Mouse (Mus musculus): ENCODE measurements at regions not wholly inside any gene's neighbourhood (a gene's known extent, or its start where the extent isn't known, plus 50 kb on each side); places are given as distances from the start of the nearest gene placed in this dataset.

- Histone ChIP-seq H3K27ac (ENCODE audit: control insufficient read depth, low read depth, low read length) (no peak overlapping the region), H3K36me3 (ENCODE audit: control insufficient read depth in 1 of 2, insufficient read depth in 2 of 2, low read length in 2 of 2) (no peaks in the 10 kb centered on the region), H3K9ac (ENCODE audit: control insufficient read depth, low read depth, low read length, poor library complexity, severe bottlenecking) (no peak overlapping the region), H3K9me3 (replicated peaks; ENCODE audit: insufficient read depth, low read length) (no peaks in the 10 kb centered on the region), H3K4me3 (ENCODE audit: control insufficient read depth in 1 of 2, insufficient read depth in 1 of 2, low read depth in 2 of 2, low read length in 2 of 2) (no peak overlapping the region), H3K27me3 (ENCODE audit: control insufficient read depth in 1 of 2, insufficient read depth in 2 of 2, low read length in 2 of 2) (no peaks in the 10 kb centered on the region), H3K79me2 (ENCODE audit: control insufficient read depth, insufficient read depth, low read length, poor library complexity) (no peaks in the 10 kb centered on the region), H3K4me1 (ENCODE audit: control insufficient read depth in 1 of 2, insufficient read depth in 2 of 2, low read length in 2 of 2) (no peaks in the 10 kb centered on the region; a peak in 1 of 4 replicates)
- no peak for TF ChIP-seq NRF1 (IDR thresholded peaks at IDR 0.05; ENCODE audit: insufficient read depth, low read depth, low read length, poor library complexity, severe bottlenecking)
- TF ChIP-seq GATA1 (IDR thresholded peaks at IDR 0.05; ENCODE audit: low read depth, low read length) = no peak
- no peak for TF ChIP-seq ELF1 (IDR thresholded peaks at IDR 0.05; ENCODE audit: low read depth, low read length)
- TF ChIP-seq ZC3H11A (IDR thresholded peaks at IDR 0.05; ENCODE audit: low read depth, low read length) = peak; percentile 45
- no peak for TF ChIP-seq HCFC1 (IDR thresholded peaks at IDR 0.05; ENCODE audit: low read depth, low read length)
- TF ChIP-seq RAD21 (IDR thresholded peaks at IDR 0.05; ENCODE audit: low read depth, low read length) = peak; percentile 48
- no peak for TF ChIP-seq JUND (IDR thresholded peaks at IDR 0.05; ENCODE audit: low read depth, low read length)
- peak in 2 of 3 experiments; percentile 29 to 51; a peak in 3 of 6 replicates for TF ChIP-seq CTCF (IDR thresholded peaks at IDR 0.05 in 2 of 3, conservative IDR thresholded peaks at IDR 0.05 in 1 of 3; ENCODE audit: control insufficient read depth in 1 of 3, insufficient read depth in 1 of 3, low read depth in 2 of 3, low read length in 3 of 3, poor library complexity in 1 of 3, severe bottlenecking in 1 of 3)
- TF ChIP-seq MXI1 (IDR thresholded peaks at IDR 0.05; ENCODE audit: low read depth, low read length) = no peak
- no peak for TF ChIP-seq MAFK (IDR thresholded peaks at IDR 0.05; ENCODE audit: borderline replicate concordance, low read depth, low read length)
- TF ChIP-seq NELFE (IDR thresholded peaks at IDR 0.05; ENCODE audit: low read depth, low read length) = no peak
- TF ChIP-seq SMC3 (IDR thresholded peaks at IDR 0.05; ENCODE audit: low read depth, low read length) = peak; percentile 69
- TF ChIP-seq ETS1 (IDR thresholded peaks at IDR 0.05; ENCODE audit: low read depth, low read length) = no peak
- TF ChIP-seq MAX (IDR thresholded peaks at IDR 0.05; ENCODE audit: low read length) = no peak
- TF ChIP-seq ZMIZ1 (IDR thresholded peaks at IDR 0.05; ENCODE audit: low read depth, low read length) = no peak
- DNase-seq (ENCODE audit: low read depth, low spot score) = peak; percentile 20
These were observed 494.7 kb upstream of the Nova1 start for GRCm38 (mm10) chr12:47313413-47313812.

DNA sequence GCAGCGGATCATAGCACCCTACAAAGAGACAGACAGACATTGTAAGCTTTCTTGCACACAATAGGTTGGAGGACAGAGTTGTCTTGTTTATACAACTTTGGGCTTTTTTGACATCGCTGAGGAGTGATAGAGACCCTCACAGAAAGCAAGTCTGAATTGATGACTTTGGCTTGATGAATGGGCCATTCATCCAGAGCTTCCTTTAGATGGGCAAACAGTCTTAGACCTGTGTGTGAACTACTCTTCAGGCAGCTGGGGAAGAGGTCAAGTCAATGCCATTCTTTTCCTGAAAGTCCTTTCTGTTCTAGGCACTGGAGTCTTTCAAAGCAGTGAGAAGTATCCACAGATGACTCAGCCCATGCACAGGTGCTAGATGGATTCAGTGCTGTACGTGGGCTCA is 457.2 kb upstream of the Nova1 start:
- TF ChIP-seq ZC3H11A (IDR thresholded peaks at IDR 0.05; ENCODE audit: low read depth, low read length) = no peak
- no peak for TF ChIP-seq POLR2AphosphoS5 (IDR thresholded peaks at IDR 0.05; ENCODE audit: borderline replicate concordance, low read depth, low read length)
- TF ChIP-seq MAX (IDR thresholded peaks at IDR 0.05; ENCODE audit: low read length) = no peak
- TF ChIP-seq CTCF (IDR thresholded peaks at IDR 0.05 in 2 of 3, conservative IDR thresholded peaks at IDR 0.05 in 1 of 3; ENCODE audit: control insufficient read depth in 1 of 3, insufficient read depth in 1 of 3, low read depth in 2 of 3, low read length in 3 of 3, poor library complexity in 1 of 3, severe bottlenecking in 1 of 3) = no peak
- TF ChIP-seq USF1 (IDR thresholded peaks at IDR 0.05; ENCODE audit: low read depth, low read length) = no peak
- TF ChIP-seq MXI1 (IDR thresholded peaks at IDR 0.05; ENCODE audit: low read depth, low read length) = no peak
- TF ChIP-seq RAD21 (IDR thresholded peaks at IDR 0.05; ENCODE audit: low read depth, low read length) = no peak
- TF ChIP-seq MYC (IDR thresholded peaks at IDR 0.05; ENCODE audit: low read depth, low read length) = no peak
- no peak for TF ChIP-seq ETS1 (IDR thresholded peaks at IDR 0.05; ENCODE audit: low read depth, low read length)
- TF ChIP-seq MAZ (IDR thresholded peaks at IDR 0.05; ENCODE audit: low read depth, low read length) = no peak
- no peak for TF ChIP-seq BHLHE40 (IDR thresholded peaks at IDR 0.05; ENCODE audit: borderline replicate concordance, low read depth, low read length)
- TF ChIP-seq NRF1 (IDR thresholded peaks at IDR 0.05; ENCODE audit: insufficient read depth, low read depth, low read length, poor library complexity, severe bottlenecking) = no peak
- TF ChIP-seq GABPA (IDR thresholded peaks at IDR 0.05; ENCODE audit: low read depth, low read length) = no peak
- TF ChIP-seq SMC3 (IDR thresholded peaks at IDR 0.05; ENCODE audit: low read depth, low read length) = no peak
- no peak for TF ChIP-seq NELFE (IDR thresholded peaks at IDR 0.05; ENCODE audit: low read depth, low read length)
- TF ChIP-seq USF2 (IDR thresholded peaks at IDR 0.05; ENCODE audit: borderline replicate concordance in 1 of 2, insufficient read depth in 1 of 2, low read depth in 1 of 2, low read length in 2 of 2) = no peak
- no peak for TF ChIP-seq HCFC1 (IDR thresholded peaks at IDR 0.05; ENCODE audit: low read depth, low read length)
- TF ChIP-seq MYB (IDR thresholded peaks at IDR 0.05; ENCODE audit: low read depth, low read length) = no peak
- no peak for TF ChIP-seq SIN3A (IDR thresholded peaks at IDR 0.05; ENCODE audit: low read length)
- no peak for TF ChIP-seq MEF2A (IDR thresholded peaks at IDR 0.05; ENCODE audit: extremely low read depth, insufficient replicate concordance, low read depth, low read length, poor library complexity, severe bottlenecking)
- DNase-seq (ENCODE audit: low read depth, low spot score) = no peak
- peaks cover 4 to 11% of the 10 kb centered on the region in 2 experiments; a peak in 2 of 4 replicates for H3K4me1 ChIP-seq (ENCODE audit: control insufficient read depth in 1 of 2, insufficient read depth in 2 of 2, low read length in 2 of 2)

More for the DNA sequence above, 457.2 kb upstream of the Nova1 start:
- H3K27me3 ChIP-seq (ENCODE audit: control insufficient read depth in 1 of 2, insufficient read depth in 2 of 2, low read length in 2 of 2) = no peaks in the 10 kb centered on the region
- H3K27ac ChIP-seq (ENCODE audit: control insufficient read depth, low read depth, low read length) = no peak overlapping the region
- no peak overlapping the region for H3K9ac ChIP-seq (ENCODE audit: control insufficient read depth, low read depth, low read length, poor library complexity, severe bottlenecking)
- H3K36me3 ChIP-seq (ENCODE audit: control insufficient read depth in 1 of 2, insufficient read depth in 2 of 2, low read length in 2 of 2) = peaks cover 0 to 7% of the 10 kb centered on the region in 2 experiments; a peak in 2 of 4 replicates
- no peaks in the 10 kb centered on the region for H3K79me2 ChIP-seq (ENCODE audit: control insufficient read depth, insufficient read depth, low read length, poor library complexity)
- no peaks in the 10 kb centered on the region for H3K9me3 ChIP-seq (replicated peaks; ENCODE audit: insufficient read depth, low read length)
- H3K4me3 ChIP-seq (ENCODE audit: control insufficient read depth in 1 of 2, insufficient read depth in 1 of 2, low read depth in 2 of 2, low read length in 2 of 2) = no peak overlapping the region

Data from MEL (cell line).